21 mouse cellular contexts compared by ENCODE assay signal in the genomic region with DNA sequence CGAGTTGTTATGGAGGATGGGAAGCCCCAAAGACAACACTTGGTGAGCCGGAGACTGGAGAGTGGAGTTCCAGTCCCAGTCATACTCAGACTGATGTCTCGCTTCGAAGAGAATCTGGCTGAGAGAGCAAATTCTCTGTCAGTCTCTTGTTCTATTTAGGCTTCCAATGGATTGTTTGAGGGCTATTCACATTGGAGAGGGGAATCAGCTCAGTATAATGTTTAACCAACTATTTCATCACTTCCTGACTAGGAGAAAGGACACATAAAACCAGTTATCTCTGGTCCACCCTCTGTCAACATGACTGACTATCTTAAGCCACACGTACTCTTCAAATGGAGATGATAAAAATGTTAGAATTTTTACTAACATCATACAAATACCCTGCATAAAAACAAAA.
DNase-seq lines count a peak whose midpoint lies in the region; ATAC-seq and TF ChIP-seq lines count a peak whose summit lies in the region.
"Had no signal": no experiment of that assay in that cellular context is flagged by ENCODE, and none has a peak within 500 bp of the region (broad histone marks: within the 10 kb centered on the region; RNA-seq: fewer than 3 reads in every experiment).

No protein-coding gene starts in this region.

- no peak overlapping the region for H3K4me2 ChIP-seq in intestine, postnatal 0 days (replicated peaks; ENCODE audit: low read depth)
- 0 out of 2 replicates have a peak overlapping the region, but pooled peaks have one; percentile 14 for H3K4me2 ChIP-seq in liver, postnatal 0 days (ENCODE audit: low read depth, low read length)
- no peak overlapping the region for H3K4me2 ChIP-seq in stomach, postnatal 0 days (replicated peaks; ENCODE audit: low read depth)
- no peak overlapping the region for H3K4me2 ChIP-seq in heart, embryonic 12.5 days
- H3K4me2 ChIP-seq: embryonic facial prominence, embryonic 15.5 days; midbrain, embryonic 11.5 days; neural tube, embryonic 13.5 days had no signal

- no peak overlapping the region for H3K9ac ChIP-seq in intestine, postnatal 0 days (ENCODE audit: low read depth, low read length)
- H3K9ac ChIP-seq in liver, postnatal 0 days (replicated peaks) = no peak overlapping the region
- no peak overlapping the region for H3K9ac ChIP-seq in stomach, postnatal 0 days (ENCODE audit: low read length)
- H3K9ac ChIP-seq in heart, embryonic 12.5 days = no peak overlapping the region
- H3K9ac ChIP-seq: embryonic facial prominence, embryonic 15.5 days; forebrain, postnatal 0 days; neural tube, embryonic 13.5 days had no signal

- no peak overlapping the region for H3K27ac ChIP-seq in intestine, postnatal 0 days (ENCODE audit: low read depth, low read length)
- H3K27ac ChIP-seq in liver, postnatal 0 days (ENCODE audit: low read depth) = 0 out of 2 replicates have a peak overlapping the region, but pooled peaks have one; percentile 16
- peak overlapping the region; percentile 69 for H3K27ac ChIP-seq in stomach, postnatal 0 days (replicated peaks)
- H3K27ac ChIP-seq in heart, embryonic 12.5 days (ENCODE audit: poor library complexity, severe bottlenecking) = no peak overlapping the region
- H3K27ac ChIP-seq: embryonic facial prominence, embryonic 15.5 days; forebrain, embryonic 10.5 days; hindbrain, postnatal 0 days; left cerebral cortex, adult 2 months; neural tube, embryonic 13.5 days had no signal

- H3K27me3 ChIP-seq in intestine, postnatal 0 days (replicated peaks; ENCODE audit: control insufficient read depth, insufficient read depth, low read length) = peaks cover 15% of the 10 kb centered on the region
- H3K27me3 ChIP-seq in liver, postnatal 0 days (ENCODE audit: insufficient read depth, low read length) = no peaks in the 10 kb centered on the region
- no peaks in the 10 kb centered on the region for H3K27me3 ChIP-seq in stomach, postnatal 0 days (ENCODE audit: control insufficient read depth, insufficient read depth, low read length)
- no peaks in the 10 kb centered on the region for H3K27me3 ChIP-seq in heart, embryonic 12.5 days (replicated peaks)
- H3K27me3 ChIP-seq: embryonic facial prominence, embryonic 15.5 days; neural tube, embryonic 13.5 days had no signal

- no peak for TF ChIP-seq CTCF in intestine, postnatal 0 days (IDR thresholded peaks at IDR 0.05; ENCODE audit: low read depth)
- no peak for TF ChIP-seq CTCF in liver, postnatal 0 days (IDR thresholded peaks at IDR 0.05; ENCODE audit: low read depth)
- no peak for TF ChIP-seq CTCF in stomach, postnatal 0 days (IDR thresholded peaks at IDR 0.05; ENCODE audit: low read depth)

- H3K4me3 ChIP-seq in intestine, postnatal 0 days (ENCODE audit: low read depth, low read length) = no peak overlapping the region
- H3K4me3 ChIP-seq in liver, postnatal 0 days (ENCODE audit: low read depth, low read length) = no peak overlapping the region
- H3K4me3 ChIP-seq in stomach, postnatal 0 days (ENCODE audit: low read depth, low read length) = no peak overlapping the region
- H3K4me3 ChIP-seq in heart, embryonic 12.5 days = no peak overlapping the region
- H3K4me3 ChIP-seq: embryonic facial prominence, embryonic 15.5 days; forebrain, embryonic 10.5 days; left cerebral cortex, adult 2 months; neural tube, embryonic 13.5 days had no signal

- peak; percentile 53; the same call in 1 of the 2 replicates for ATAC-seq in intestine, postnatal 0 days
- ATAC-seq in liver, postnatal 0 days = no peak
- peak; percentile 55; the same call in 1 of the 2 replicates for ATAC-seq in stomach, postnatal 0 days (ENCODE audit: low FRiP score, low TSS enrichment)
- no peak for ATAC-seq in heart, embryonic 12.5 days (ENCODE audit: insufficient number of reproducible peaks, low FRiP score)
- ATAC-seq: forebrain, postnatal 0 days; hindbrain, postnatal 0 days had no signal

- DNase-seq in MEL-GATA-1-ER (ENCODE audit: extremely low read depth, low read depth) = peak; percentile 89
- no peak for DNase-seq in liver, postnatal 0 days
- DNase-seq in stomach, postnatal 0 days (ENCODE audit: low spot score) = no peak
- no peak for DNase-seq in right cerebral cortex, adult 2 months (ENCODE audit: low spot score in 2 of 2)
- no peak for DNase-seq in ovary, postnatal 36 days (ENCODE audit: low spot score)
- DNase-seq: cerebellum, adult 18-20 months; cerebellum, postnatal 25 days; forebrain, postnatal 0 days; heart, postnatal 4 days; layer of hippocampus, adult 9-11 months; left cerebral cortex, postnatal 4 days; lung, adult 18-20 months; lung, postnatal 14 days had no signal

- H3K9me3 ChIP-seq in intestine, postnatal 0 days (ENCODE audit: control insufficient read depth) = no peaks in the 10 kb centered on the region
- no peaks in the 10 kb centered on the region for H3K9me3 ChIP-seq in liver, postnatal 0 days (ENCODE audit: low read length)
- no peaks in the 10 kb centered on the region for H3K9me3 ChIP-seq in stomach, postnatal 0 days (ENCODE audit: control insufficient read depth, low read length)
- no peaks in the 10 kb centered on the region for H3K9me3 ChIP-seq in heart, embryonic 12.5 days (replicated peaks)
- H3K9me3 ChIP-seq: embryonic facial prominence, embryonic 15.5 days; forebrain, embryonic 10.5 days; neural tube, embryonic 13.5 days had no signal

- 0 out of 2 replicates have a peak, but pooled peaks cover 3% of the 10 kb centered on the region for H3K4me1 ChIP-seq in intestine, postnatal 0 days (replicated peaks; ENCODE audit: control insufficient read depth, insufficient read depth, low read length)
- peaks cover 9% of the 10 kb centered on the region for H3K4me1 ChIP-seq in liver, postnatal 0 days (ENCODE audit: insufficient read depth)
- no peaks in the 10 kb centered on the region for H3K4me1 ChIP-seq in stomach, postnatal 0 days (replicated peaks; ENCODE audit: control insufficient read depth, insufficient read depth)
- H3K4me1 ChIP-seq in heart, embryonic 12.5 days (replicated peaks) = 0 out of 2 replicates have a peak, but pooled peaks cover 2% of the 10 kb centered on the region
- H3K4me1 ChIP-seq: embryonic facial prominence, embryonic 15.5 days; forebrain, embryonic 10.5 days; neural tube, embryonic 13.5 days had no signal

- TF ChIP-seq EP300 in liver, postnatal 0 days (IDR thresholded peaks at IDR 0.05; ENCODE audit: low read depth) = peak; percentile 55; the same call in 1 of the 2 replicates
- TF ChIP-seq EP300 in stomach, postnatal 0 days (optimal IDR thresholded peaks at IDR 0.05) = no peak

- H3K36me3 ChIP-seq in intestine, postnatal 0 days (ENCODE audit: control insufficient read depth, insufficient read depth) = no peaks in the 10 kb centered on the region
- no peaks in the 10 kb centered on the region for H3K36me3 ChIP-seq in liver, postnatal 0 days (replicated peaks; ENCODE audit: insufficient read depth, low read length)
- no peaks in the 10 kb centered on the region for H3K36me3 ChIP-seq in stomach, postnatal 0 days (ENCODE audit: control insufficient read depth, insufficient read depth, low read length)
- no peaks in the 10 kb centered on the region for H3K36me3 ChIP-seq in heart, embryonic 12.5 days
- H3K36me3 ChIP-seq: embryonic facial prominence, embryonic 15.5 days; forebrain, embryonic 10.5 days; neural tube, embryonic 13.5 days had no signal

- WGBS in intestine, postnatal 0 days = 43% methylated on average over 5 of the region's 5 CpGs
- WGBS in liver, postnatal 0 days (ENCODE audit: insufficient replicate concordance) = 49% methylated on average over 5 of the region's 5 CpGs
- WGBS in stomach, postnatal 0 days = 57% methylated on average over 5 of the region's 5 CpGs
- WGBS in heart, embryonic 12.5 days = 73% methylated on average over 5 of the region's 5 CpGs

Comparison
In these comparisons a context has a peak if more than half of its experiments do, and no peak if none do; other contexts are left out.
1. ATAC-seq: peak in intestine, postnatal 0 days (single experiment) and stomach, postnatal 0 days (single experiment); none in liver, postnatal 0 days (single experiment) and heart, embryonic 12.5 days (single experiment).
2. H3K27ac ChIP-seq: peak in liver, postnatal 0 days (single experiment) and stomach, postnatal 0 days (single experiment); none in intestine, postnatal 0 days (single experiment) and heart, embryonic 12.5 days (single experiment).